Mouse (Mus musculus): ENCODE results near the gene Rnf148. TPM values are rescaled to one million over a fixed set of nuclear protein-coding genes. Genes with fewer than 3 reads are reported as not detected.

Gene Rnf148
- polyA plus RNA-seq (2021): not detected

- no peak for DNase-seq (ENCODE audit: low read depth, low spot score)
- ATAC-seq: no peak
- POLR2A ChIA-PET: no interaction called here
These were observed at the start of gene Rnf148 for GRCm38 (mm10) chr6:23655036-23655435. TSS of gene Rnf148 (minus strand) at chr6:23655136.

GRCm38 (mm10) chr6:23700879-23701278, 45.9 kb upstream of the Rnf148 start:
- CTCF ChIA-PET: no interaction called here
- in situ Hi-C loops (cut with MboI; ENCODE audit: low pct_unique_long_range_greater_than_20kb): no loop called here
- POLR2A ChIA-PET: no interaction called here
- TF ChIP-seq CTCF (IDR thresholded peaks at IDR 0.05): no peak
- H3K27me3 ChIP-seq: no peaks in the 10 kb centered on the region
- ATAC-seq: no peak
- no peak for DNase-seq (ENCODE audit: low read depth, low spot score)

More at GRCm38 (mm10) chr6:23655036-23655435, at the start of gene Rnf148:
- H3K27me3 ChIP-seq: no peaks in the 10 kb centered on the region
- CTCF ChIA-PET: no interaction called here
- no peak for TF ChIP-seq CTCF (IDR thresholded peaks at IDR 0.05)
- in situ Hi-C loops (cut with MboI; ENCODE audit: low pct_unique_long_range_greater_than_20kb): no loop called here

GRCm38 (mm10) chr6:23678172-23678571, 23.2 kb upstream of the Rnf148 start:
- no peak for DNase-seq (ENCODE audit: low read depth, low spot score)
- ChIA-PET POLR2A (no interaction called here), CTCF (no interaction called here)
- in situ Hi-C loops (cut with MboI; ENCODE audit: low pct_unique_long_range_greater_than_20kb): no loop called here
- no peak for ATAC-seq
- TF ChIP-seq CTCF (IDR thresholded peaks at IDR 0.05): no peak
- peaks cover 4% of the 10 kb centered on the region for H3K27me3 ChIP-seq

GRCm38 (mm10) chr6:23650205-23650604, 4.7 kb downstream of the Rnf148 start, which contains the start of gene Rnf133:
TSS of gene Rnf133 (minus strand) at chr6:23650305.
- TF ChIP-seq CTCF (IDR thresholded peaks at IDR 0.05): no peak
- DNase-seq (ENCODE audit: low read depth, low spot score) (no peak), ATAC-seq (no peak)
- in situ Hi-C loops (cut with MboI; ENCODE audit: low pct_unique_long_range_greater_than_20kb): no loop called here
- no peaks in the 10 kb centered on the region for H3K27me3 ChIP-seq
- ChIA-PET POLR2A (no interaction called here), CTCF (no interaction called here)

GRCm38 (mm10) chr6:23648732-23649131, 6.2 kb downstream of the Rnf148 start:
- TF ChIP-seq CTCF (IDR thresholded peaks at IDR 0.05): no peak
- no peaks in the 10 kb centered on the region for H3K27me3 ChIP-seq
- POLR2A ChIA-PET: no interaction called here
- no peak for ATAC-seq
- in situ Hi-C loops (cut with MboI; ENCODE audit: low pct_unique_long_range_greater_than_20kb): no loop called here
- no peak for DNase-seq (ENCODE audit: low read depth, low spot score)
- CTCF ChIA-PET: no interaction called here

- ChIA-PET CTCF (no interaction called here), POLR2A (interaction anchor here (0.6 kb wide), 1 partner anchor 484 kb away, joined by 3 read pairs; no protein-coding TSS in a partner anchor)
- no peak for TF ChIP-seq CTCF (IDR thresholded peaks at IDR 0.05)
- in situ Hi-C loops (cut with MboI; ENCODE audit: low pct_unique_long_range_greater_than_20kb): no loop called here
- ATAC-seq: no peak
- no peaks in the 10 kb centered on the region for H3K27me3 ChIP-seq
- DNase-seq (ENCODE audit: low read depth, low spot score): no peak
These were observed 7.2 kb downstream of the Rnf148 start for GRCm38 (mm10) chr6:23647627-23648247.

GRCm38 (mm10) chr6:23637081-23637480, 17.9 kb downstream of the Rnf148 start:
- no peak for TF ChIP-seq CTCF (IDR thresholded peaks at IDR 0.05)
- in situ Hi-C loops (cut with MboI; ENCODE audit: low pct_unique_long_range_greater_than_20kb): no loop called here
- ChIA-PET CTCF (no interaction called here), POLR2A (no interaction called here)
- ATAC-seq: no peak
- no peaks in the 10 kb centered on the region for H3K27me3 ChIP-seq
- DNase-seq (ENCODE audit: low read depth, low spot score): no peak

- no peak for DNase-seq (ENCODE audit: low read depth, low spot score)
- no peak for ATAC-seq
- no peaks in the 10 kb centered on the region for H3K27me3 ChIP-seq
- TF ChIP-seq CTCF (IDR thresholded peaks at IDR 0.05): no peak
- in situ Hi-C loops (cut with MboI; ENCODE audit: low pct_unique_long_range_greater_than_20kb): no loop called here
- POLR2A ChIA-PET: no interaction called here
- CTCF ChIA-PET: no interaction called here
These were observed 19.7 kb downstream of the Rnf148 start for GRCm38 (mm10) chr6:23635208-23635607.

GRCm38 (mm10) chr6:23634016-23634415, 20.9 kb downstream of the Rnf148 start:
- TF ChIP-seq CTCF (IDR thresholded peaks at IDR 0.05): no peak
- POLR2A ChIA-PET: interaction anchor here (0.6 kb wide), 1 partner anchor 74 kb away, joined by 3 read pairs; no protein-coding TSS in a partner anchor
- no peak for DNase-seq (ENCODE audit: low read depth, low spot score)
- in situ Hi-C loops (cut with MboI; ENCODE audit: low pct_unique_long_range_greater_than_20kb): no loop called here
- H3K27me3 ChIP-seq: no peaks in the 10 kb centered on the region
- ATAC-seq: no peak
- CTCF ChIA-PET: no interaction called here

GRCm38 (mm10) chr6:23630465-23630864, 24.5 kb downstream of the Rnf148 start:
- in situ Hi-C loops (cut with MboI; ENCODE audit: low pct_unique_long_range_greater_than_20kb): no loop called here
- no peak for ATAC-seq
- ChIA-PET POLR2A (no interaction called here), CTCF (no interaction called here)
- DNase-seq (ENCODE audit: low read depth, low spot score): no peak
- TF ChIP-seq CTCF (IDR thresholded peaks at IDR 0.05): no peak
- H3K27me3 ChIP-seq: no peaks in the 10 kb centered on the region

Other genes starting within 250 kb of the Rnf148 start
- not detected for gene Rnf133, start 4.8 kb downstream of the Rnf148 start, polyA plus RNA-seq (2021)
- 0.09 TPM for gene Cadps2, start 184.3 kb upstream of the Rnf148 start, polyA plus RNA-seq (2021)